Mouse (Mus musculus): ENCODE results near the gene Alppl2. TPM values are rescaled to one million over a fixed set of nuclear protein-coding genes. Genes with fewer than 3 reads are reported as not detected.
A peak's percentile ranks its signal among the peaks of the same experiment; 100 is the strongest.

Alppl2 gene
- polyA plus RNA-seq (2015; fragmentation: Nextera tagmentation; extraction: Ambion mirVana) = not detected in 2 replicates

DNA sequence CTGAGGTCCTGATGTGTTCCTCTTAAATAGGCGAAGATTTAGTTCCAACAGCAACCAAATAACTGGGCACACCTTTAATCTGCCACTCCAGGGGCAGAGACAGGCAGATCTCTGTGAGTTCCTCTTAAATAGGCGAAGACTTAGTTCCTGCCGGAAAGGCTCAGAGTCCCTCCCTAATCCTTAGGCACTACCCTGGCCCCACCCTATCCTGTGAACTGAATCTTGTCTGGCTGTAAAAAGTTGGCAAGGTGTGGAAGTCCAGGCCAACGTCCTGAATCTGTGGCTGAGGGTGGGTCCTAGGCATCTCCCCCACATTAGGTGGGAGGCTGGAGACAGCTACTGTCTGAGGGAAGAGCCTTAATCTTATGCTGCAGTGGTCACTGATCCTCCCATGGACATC, at the start of gene Alppl2:
TSS of gene Alppl2 (minus strand) at position 101 of the 400 bp plus-strand sequence.
- no peaks in the 10 kb centered on the region for H3K27me3 ChIP-seq (replicated peaks; ENCODE audit: control insufficient read depth, insufficient read depth, low read length)
- H3K27ac ChIP-seq (ENCODE audit: low read depth, low read length) = no peak within 1 kb of the TSS
- no peak within 1 kb of the TSS for H3K9ac ChIP-seq (ENCODE audit: low read depth, low read length)
- no peak within 1 kb of the TSS for H3K4me2 ChIP-seq (replicated peaks; ENCODE audit: low read depth)
- 61% methylated on average over 4 of the region's 4 CpGs for WGBS
- no peak for TF ChIP-seq CTCF (IDR thresholded peaks at IDR 0.05; ENCODE audit: low read depth)
- no peaks in the 10 kb centered on the region for H3K9me3 ChIP-seq (ENCODE audit: control insufficient read depth)
- no peaks in the 10 kb centered on the region for H3K36me3 ChIP-seq (ENCODE audit: control insufficient read depth, insufficient read depth)
- no peaks in the 10 kb centered on the region for H3K4me1 ChIP-seq (replicated peaks; ENCODE audit: control insufficient read depth, insufficient read depth, low read length)
- H3K4me3 ChIP-seq (ENCODE audit: low read depth, low read length) = no peak within 1 kb of the TSS
- no peak for ATAC-seq

DNA sequence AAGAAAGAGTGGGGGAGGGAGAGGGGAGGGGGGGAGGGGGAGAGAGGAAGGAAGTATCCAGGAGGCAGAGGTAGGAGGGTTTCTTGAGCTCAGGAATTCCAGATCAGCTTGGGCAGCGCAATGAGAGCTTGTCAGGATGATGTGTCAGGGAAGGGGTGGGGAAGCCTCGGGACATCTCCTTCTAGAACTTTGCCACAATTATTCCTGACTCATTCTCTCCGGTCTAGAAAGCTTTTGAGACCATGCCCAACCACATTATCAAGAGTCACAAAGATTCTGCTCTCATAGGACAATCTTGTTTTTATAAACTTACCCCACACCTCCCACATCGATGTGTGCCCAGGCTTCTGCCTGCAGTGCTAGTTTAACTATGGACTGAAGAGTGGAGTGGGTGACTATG, 42.1 kb upstream of the Alppl2 start:
- no peak overlapping the region for H3K9ac ChIP-seq (ENCODE audit: low read depth, low read length)
- 85% methylated on average over 4 of the region's 4 CpGs for WGBS
- H3K4me3 ChIP-seq (ENCODE audit: low read depth, low read length) = no peak overlapping the region
- TF ChIP-seq CTCF (IDR thresholded peaks at IDR 0.05; ENCODE audit: low read depth) = no peak
- no peak overlapping the region for H3K27ac ChIP-seq (ENCODE audit: low read depth, low read length)
- peaks cover 17% of the 10 kb centered on the region; the same call in 1 of the 2 replicates for H3K27me3 ChIP-seq (replicated peaks; ENCODE audit: control insufficient read depth, insufficient read depth, low read length)
- no peak for ATAC-seq
- no peaks in the 10 kb centered on the region for H3K36me3 ChIP-seq (ENCODE audit: control insufficient read depth, insufficient read depth)
- H3K9me3 ChIP-seq (ENCODE audit: control insufficient read depth) = no peaks in the 10 kb centered on the region
- no peaks in the 10 kb centered on the region for H3K4me1 ChIP-seq (replicated peaks; ENCODE audit: control insufficient read depth, insufficient read depth, low read length)
- H3K4me2 ChIP-seq (replicated peaks; ENCODE audit: low read depth) = no peak overlapping the region

DNA sequence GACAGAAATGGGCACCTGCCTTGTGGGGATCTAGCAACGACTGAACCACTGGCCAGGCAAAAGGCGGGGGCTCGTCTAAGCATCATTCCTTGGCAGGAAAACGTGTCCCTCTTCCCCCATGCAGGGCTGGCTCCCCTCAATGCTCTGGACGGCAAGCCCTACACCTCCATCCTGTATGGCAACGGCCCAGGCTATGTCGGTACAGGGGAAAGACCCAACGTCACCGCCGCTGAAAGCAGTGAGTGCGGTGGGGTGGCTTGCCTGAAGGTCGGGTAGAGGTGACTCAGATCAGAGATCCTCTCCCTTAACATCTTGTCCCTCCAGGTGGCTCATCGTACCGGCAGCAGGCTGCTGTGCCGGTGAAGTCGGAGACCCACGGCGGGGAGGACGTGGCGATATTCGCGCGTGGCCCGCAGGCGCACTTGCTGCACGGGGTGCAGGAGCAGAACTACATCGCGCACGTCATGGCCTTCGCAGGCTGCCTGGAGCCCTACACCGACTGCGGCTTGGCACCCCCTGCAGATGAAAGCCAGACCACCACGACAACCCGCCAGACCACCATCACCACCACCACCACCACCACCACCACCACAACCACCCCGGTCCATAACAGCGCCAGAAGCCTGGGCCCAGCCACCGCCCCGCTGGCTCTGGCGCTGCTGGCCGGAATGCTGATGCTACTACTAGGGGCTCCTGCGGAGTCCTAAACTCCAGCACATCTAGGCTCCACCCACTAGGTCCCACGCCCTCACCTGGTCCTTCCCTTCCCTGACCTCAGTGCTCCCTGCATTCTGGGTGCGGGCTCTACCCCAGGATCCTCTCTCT, 37.7 kb upstream of the Alppl2 start:
- Histone ChIP-seq H3K27me3 (replicated peaks; ENCODE audit: control insufficient read depth, insufficient read depth, low read length) (peaks cover 26% of the 10 kb centered on the region; the same call in 1 of the 2 replicates), H3K9ac (ENCODE audit: low read depth, low read length) (no peak overlapping the region), H3K9me3 (ENCODE audit: control insufficient read depth) (no peaks in the 10 kb centered on the region), H3K4me3 (ENCODE audit: low read depth, low read length) (no peak overlapping the region), H3K27ac (ENCODE audit: low read depth, low read length) (no peak overlapping the region), H3K4me1 (replicated peaks; ENCODE audit: control insufficient read depth, insufficient read depth, low read length) (no peaks in the 10 kb centered on the region), H3K4me2 (replicated peaks; ENCODE audit: low read depth) (no peak overlapping the region), H3K36me3 (ENCODE audit: control insufficient read depth, insufficient read depth) (no peaks in the 10 kb centered on the region)
- TF ChIP-seq CTCF (IDR thresholded peaks at IDR 0.05; ENCODE audit: low read depth) = no peak
- WGBS = 15% methylated on average over 41 of the region's 43 CpGs
- no peak for ATAC-seq

DNA sequence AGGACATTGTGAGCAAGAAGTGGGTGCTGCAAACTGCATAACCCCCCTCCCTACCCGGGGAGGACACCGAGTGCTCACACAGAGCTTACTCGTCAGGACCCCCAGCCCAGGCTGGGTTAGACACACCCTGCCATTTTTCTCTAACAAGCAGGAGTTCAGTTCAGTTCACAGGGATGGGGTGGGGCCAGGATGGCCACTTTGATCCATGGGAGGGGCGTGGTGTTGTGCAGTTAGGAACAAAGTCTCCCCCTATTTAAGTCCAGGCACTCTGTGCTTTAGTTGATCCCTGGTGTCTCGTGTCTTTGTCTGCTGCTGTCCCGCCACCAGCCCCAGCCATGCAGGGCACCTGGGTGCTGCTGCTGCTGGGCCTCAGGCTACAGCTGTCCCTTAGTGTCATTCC, 34.9 kb upstream of the Alppl2 start, which contains the start of gene Akp3:
TSS of gene Akp3 (plus strand) at position 301 of the 400 bp plus-strand sequence.
- Histone ChIP-seq H3K4me3 (ENCODE audit: low read depth, low read length) (no peak within 1 kb of the TSS), H3K9me3 (ENCODE audit: control insufficient read depth) (no peaks in the 10 kb centered on the region), H3K36me3 (ENCODE audit: control insufficient read depth, insufficient read depth) (no peaks in the 10 kb centered on the region), H3K9ac (ENCODE audit: low read depth, low read length) (no peak within 1 kb of the TSS), H3K4me1 (replicated peaks; ENCODE audit: control insufficient read depth, insufficient read depth, low read length) (no peaks in the 10 kb centered on the region), H3K4me2 (replicated peaks; ENCODE audit: low read depth) (no peak within 1 kb of the TSS), H3K27me3 (replicated peaks; ENCODE audit: control insufficient read depth, insufficient read depth, low read length) (peaks cover 26% of the 10 kb centered on the region; the same call in 1 of the 2 replicates), H3K27ac (ENCODE audit: low read depth, low read length) (no peak within 1 kb of the TSS)
- ATAC-seq = peak; percentile 25; the same call in 1 of the 2 replicates
- no peak for TF ChIP-seq CTCF (IDR thresholded peaks at IDR 0.05; ENCODE audit: low read depth)
- WGBS = 63% methylated on average over 6 of the region's 6 CpGs

GRCm38 (mm10) chr1:87114784-87115183, 25.1 kb upstream of the Alppl2 start:
- 84% methylated on average over 1 of the region's 1 CpGs for WGBS
- no peak for TF ChIP-seq CTCF (IDR thresholded peaks at IDR 0.05; ENCODE audit: low read depth)
- ATAC-seq = peak; percentile 58; the same call in 1 of the 2 replicates
- H3K27me3 ChIP-seq (replicated peaks; ENCODE audit: control insufficient read depth, insufficient read depth, low read length) = no peaks in the 10 kb centered on the region
- no peak overlapping the region for H3K4me3 ChIP-seq (ENCODE audit: low read depth, low read length)
- no peak overlapping the region for H3K9ac ChIP-seq (ENCODE audit: low read depth, low read length)
- H3K36me3 ChIP-seq (ENCODE audit: control insufficient read depth, insufficient read depth) = no peaks in the 10 kb centered on the region
- H3K4me1 ChIP-seq (replicated peaks; ENCODE audit: control insufficient read depth, insufficient read depth, low read length) = no peaks in the 10 kb centered on the region
- H3K9me3 ChIP-seq (ENCODE audit: control insufficient read depth) = no peaks in the 10 kb centered on the region
- no peak overlapping the region for H3K4me2 ChIP-seq (replicated peaks; ENCODE audit: low read depth)
- H3K27ac ChIP-seq (ENCODE audit: low read depth, low read length) = no peak overlapping the region

DNA sequence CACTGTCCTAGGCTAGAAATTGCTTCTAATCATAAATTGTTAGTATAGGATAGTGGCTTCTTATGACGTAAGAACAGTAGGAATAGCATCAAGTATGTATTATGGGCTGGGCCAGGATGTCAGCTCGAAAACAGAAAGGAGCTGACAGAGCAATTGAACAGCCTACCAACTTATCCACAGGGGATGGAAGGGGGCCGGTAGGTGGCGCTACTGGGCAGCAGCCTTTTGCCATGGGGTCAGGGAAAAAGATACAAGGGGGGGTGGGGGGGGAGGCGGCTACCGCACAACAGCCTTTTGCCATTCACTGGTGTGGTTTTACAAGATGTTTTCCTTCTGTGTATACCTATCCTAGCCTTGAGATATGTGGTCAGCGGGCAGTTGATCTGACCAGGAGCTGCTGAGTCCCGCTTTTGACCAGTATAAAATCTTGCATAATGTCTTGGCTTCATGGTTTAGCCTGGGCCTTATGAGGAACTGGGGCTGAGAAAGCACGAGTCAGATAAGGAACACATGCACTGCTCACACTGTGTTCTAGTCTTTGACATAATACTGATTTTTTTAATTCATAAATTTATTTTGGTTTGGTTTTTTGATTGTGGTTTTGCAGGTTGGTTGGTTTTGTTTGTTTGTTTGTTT, 22.1 kb upstream of the Alppl2 start:
- WGBS = 44% methylated on average over 9 of the region's 9 CpGs
- no peak for ATAC-seq
- Histone ChIP-seq H3K27me3 (replicated peaks; ENCODE audit: control insufficient read depth, insufficient read depth, low read length) (no peaks in the 10 kb centered on the region), H3K4me1 (replicated peaks; ENCODE audit: control insufficient read depth, insufficient read depth, low read length) (no peaks in the 10 kb centered on the region), H3K9ac (ENCODE audit: low read depth, low read length) (no peak overlapping the region), H3K36me3 (ENCODE audit: control insufficient read depth, insufficient read depth) (no peaks in the 10 kb centered on the region), H3K4me2 (replicated peaks; ENCODE audit: low read depth) (no peak overlapping the region), H3K27ac (ENCODE audit: low read depth, low read length) (no peak overlapping the region), H3K9me3 (ENCODE audit: control insufficient read depth) (no peaks in the 10 kb centered on the region), H3K4me3 (ENCODE audit: low read depth, low read length) (no peak overlapping the region)
- peak; percentile 64 for TF ChIP-seq CTCF (IDR thresholded peaks at IDR 0.05; ENCODE audit: low read depth)
